Mouse (Mus musculus): ENCODE data around the gene Cntnap1. TPM values are rescaled to one million over a fixed set of nuclear protein-coding genes. Genes with fewer than 3 reads are reported as not detected.

Gene Cntnap1
- polyA plus RNA-seq, 1 experiment from 2014 or later: 0.09 TPM

GRCm38 (mm10) chr11:101138536-101139181 lies 31.7 kb upstream of the Cntnap1 start:
- 25% methylated on average over 15 of the region's 15 CpGs for WGBS
- Histone ChIP-seq H3K4me3 (peak overlapping the region; percentile 32), H3K9me3 (replicated peaks) (no peaks in the 10 kb centered on the region), H3K4me1 (peaks cover 18% of the 10 kb centered on the region), H3K27me3 (ENCODE audit: low read depth, poor library complexity, severe bottlenecking) (peaks cover 28% of the 10 kb centered on the region), H3K36me3 (no peaks in the 10 kb centered on the region), H3K27ac (peak overlapping the region; percentile 7; the same call in 1 of the 2 replicates)
- DNase-seq (ENCODE audit: low spot score): peak; percentile 56

- H3K9me3 ChIP-seq (replicated peaks): no peaks in the 10 kb centered on the region
- no peaks in the 10 kb centered on the region for H3K36me3 ChIP-seq
- peak; percentile 50 for DNase-seq (ENCODE audit: low spot score)
- 59% methylated on average over 27 of the region's 27 CpGs for WGBS
- H3K27me3 ChIP-seq (ENCODE audit: low read depth, poor library complexity, severe bottlenecking): peaks cover 28% of the 10 kb centered on the region
- peak overlapping the region; percentile 61; the same call in 1 of the 2 replicates for H3K27ac ChIP-seq
- peaks cover 22% of the 10 kb centered on the region for H3K4me1 ChIP-seq
- H3K4me3 ChIP-seq: peak overlapping the region; percentile 38
Measured at GRCm38 (mm10) chr11:101140164-101140819, 30.0 kb upstream of the Cntnap1 start.

GRCm38 (mm10) chr11:101141088-101141487 lies 29.2 kb upstream of the Cntnap1 start:
- no peaks in the 10 kb centered on the region for H3K36me3 ChIP-seq
- H3K4me3 ChIP-seq: no peak overlapping the region
- DNase-seq (ENCODE audit: low spot score): no peak
- 80% methylated on average over 8 of the region's 8 CpGs for WGBS
- H3K4me1 ChIP-seq: peaks cover 22% of the 10 kb centered on the region
- no peak overlapping the region for H3K27ac ChIP-seq
- no peaks in the 10 kb centered on the region for H3K9me3 ChIP-seq (replicated peaks)
- peaks cover 28% of the 10 kb centered on the region for H3K27me3 ChIP-seq (ENCODE audit: low read depth, poor library complexity, severe bottlenecking)

GRCm38 (mm10) chr11:101142215-101142967 lies 27.9 kb upstream of the Cntnap1 start:
- DNase-seq (ENCODE audit: low spot score): no peak
- Histone ChIP-seq H3K4me1 (peaks cover 28% of the 10 kb centered on the region), H3K4me3 (no peak overlapping the region), H3K27ac (no peak overlapping the region), H3K36me3 (no peaks in the 10 kb centered on the region), H3K9me3 (replicated peaks) (no peaks in the 10 kb centered on the region), H3K27me3 (ENCODE audit: low read depth, poor library complexity, severe bottlenecking) (peaks cover 28% of the 10 kb centered on the region)
- 85% methylated on average over 10 of the region's 10 CpGs for WGBS

- H3K27ac ChIP-seq: peak overlapping the region; percentile 58
- H3K4me3 ChIP-seq: peak overlapping the region; percentile 42
- 24% methylated on average over 19 of the region's 19 CpGs for WGBS
- peaks cover 28% of the 10 kb centered on the region for H3K27me3 ChIP-seq (ENCODE audit: low read depth, poor library complexity, severe bottlenecking)
- no peaks in the 10 kb centered on the region for H3K9me3 ChIP-seq (replicated peaks)
- peaks cover 29% of the 10 kb centered on the region for H3K4me1 ChIP-seq
- DNase-seq (ENCODE audit: low spot score): peak; percentile 69
- no peaks in the 10 kb centered on the region for H3K36me3 ChIP-seq
Measured at GRCm38 (mm10) chr11:101143338-101144225, 26.7 kb upstream of the Cntnap1 start.

- H3K4me1 ChIP-seq: peaks cover 31% of the 10 kb centered on the region
- no peak overlapping the region for H3K4me3 ChIP-seq
- H3K27me3 ChIP-seq (ENCODE audit: low read depth, poor library complexity, severe bottlenecking): peaks cover 8% of the 10 kb centered on the region
- no peaks in the 10 kb centered on the region for H3K9me3 ChIP-seq (replicated peaks)
- 33% methylated on average over 10 of the region's 10 CpGs for WGBS
- no peaks in the 10 kb centered on the region for H3K36me3 ChIP-seq
- H3K27ac ChIP-seq: no peak overlapping the region
- peak; percentile 65 for DNase-seq (ENCODE audit: low spot score)
Measured at GRCm38 (mm10) chr11:101146377-101146776, 23.9 kb upstream of the Cntnap1 start.

GRCm38 (mm10) chr11:101148751-101149150 lies 21.6 kb upstream of the Cntnap1 start:
- Histone ChIP-seq H3K36me3 (no peaks in the 10 kb centered on the region), H3K9me3 (replicated peaks) (no peaks in the 10 kb centered on the region), H3K27me3 (ENCODE audit: low read depth, poor library complexity, severe bottlenecking) (no peaks in the 10 kb centered on the region), H3K4me3 (no peak overlapping the region), H3K4me1 (peaks cover 27% of the 10 kb centered on the region), H3K27ac (peak overlapping the region; percentile 77)
- DNase-seq (ENCODE audit: low spot score): no peak
- 67% methylated on average over 10 of the region's 10 CpGs for WGBS

GRCm38 (mm10) chr11:101149178-101150105 lies 20.9 kb upstream of the Cntnap1 start:
- H3K9me3 ChIP-seq (replicated peaks): no peaks in the 10 kb centered on the region
- no peaks in the 10 kb centered on the region for H3K27me3 ChIP-seq (ENCODE audit: low read depth, poor library complexity, severe bottlenecking)
- DNase-seq (ENCODE audit: low spot score): no peak
- peaks cover 23% of the 10 kb centered on the region for H3K4me1 ChIP-seq
- WGBS: 23% methylated on average over 9 of the region's 9 CpGs
- peak overlapping the region; percentile 77 for H3K27ac ChIP-seq
- H3K36me3 ChIP-seq: no peaks in the 10 kb centered on the region
- H3K4me3 ChIP-seq: no peak overlapping the region

- Histone ChIP-seq H3K9me3 (replicated peaks) (no peaks in the 10 kb centered on the region), H3K4me3 (no peak overlapping the region), H3K36me3 (no peaks in the 10 kb centered on the region), H3K4me1 (peaks cover 30% of the 10 kb centered on the region), H3K27ac (no peak overlapping the region), H3K27me3 (ENCODE audit: low read depth, poor library complexity, severe bottlenecking) (peaks cover 7% of the 10 kb centered on the region)
- no peak for DNase-seq (ENCODE audit: low spot score)
- 61% methylated on average over 2 of the region's 2 CpGs for WGBS
Measured at GRCm38 (mm10) chr11:101151063-101151462, 19.3 kb upstream of the Cntnap1 start.

GRCm38 (mm10) chr11:101152825-101153224 lies 17.5 kb upstream of the Cntnap1 start:
- no peak for DNase-seq (ENCODE audit: low spot score)
- H3K27ac ChIP-seq: no peak overlapping the region
- H3K4me3 ChIP-seq: no peak overlapping the region
- no peaks in the 10 kb centered on the region for H3K9me3 ChIP-seq (replicated peaks)
- 76% methylated on average over 1 of the region's 1 CpGs for WGBS
- peaks cover 30% of the 10 kb centered on the region for H3K4me1 ChIP-seq
- H3K27me3 ChIP-seq (ENCODE audit: low read depth, poor library complexity, severe bottlenecking): peaks cover 22% of the 10 kb centered on the region
- H3K36me3 ChIP-seq: no peaks in the 10 kb centered on the region

- no peaks in the 10 kb centered on the region for H3K9me3 ChIP-seq (replicated peaks)
- H3K4me1 ChIP-seq: peaks cover 17% of the 10 kb centered on the region
- H3K4me3 ChIP-seq: no peak overlapping the region
- H3K36me3 ChIP-seq: no peaks in the 10 kb centered on the region
- no peak overlapping the region for H3K27ac ChIP-seq
- no peak for DNase-seq (ENCODE audit: low spot score)
- H3K27me3 ChIP-seq (ENCODE audit: low read depth, poor library complexity, severe bottlenecking): peaks cover 30% of the 10 kb centered on the region
Measured at GRCm38 (mm10) chr11:101154648-101155047, 15.7 kb upstream of the Cntnap1 start.
